Mouse (Mus musculus) thymus, adult 2 months (tissue): ENCODE results near the gene Ifnl2. TPM values are rescaled to one million over a fixed set of nuclear protein-coding genes. Genes with fewer than 3 reads are reported as not detected.

ENCODE experiments used
- DNase-seq: peaks from one replicate; pipeline ENCODE4 v3.0.0; 2021
- H3K27ac ChIP-seq: fragments of 200-500 bp; 2 replicates; pipeline ENCODE4 v1.5.1; 2012; ENCODE audit warnings: low read length, control low read depth; ENCODE audit not compliant: control insufficient read depth, insufficient read depth
- H3K27me3 ChIP-seq: fragments of 200-500 bp; 2 replicates; pipeline ENCODE4 v1.6.1; 2012; ENCODE audit warnings: mild to moderate bottlenecking, low read length, moderate library complexity, mixed read lengths; ENCODE audit not compliant: control insufficient read depth, insufficient read depth
- H3K36me3 ChIP-seq: fragments of 200-500 bp; 2 replicates; pipeline ENCODE4 v1.6.1; 2012; ENCODE audit warnings: mild to moderate bottlenecking, low read length, moderate library complexity; ENCODE audit not compliant: control insufficient read depth, insufficient read depth
- H3K4me1 ChIP-seq: fragments of 200-500 bp; replicated peaks from 2 replicates; pipeline ENCODE4 v1.6.1; 2012; ENCODE audit warnings: low read length; ENCODE audit not compliant: control insufficient read depth, insufficient read depth
- H3K4me3 ChIP-seq: fragments of 200-500 bp; 2 replicates; pipeline ENCODE4 v1.5.1; 2012; ENCODE audit warnings: mild to moderate bottlenecking, low read length, control low read depth, moderate library complexity; ENCODE audit not compliant: control insufficient read depth, insufficient read depth
- CTCF ChIP-seq: fragments of 200-500 bp; IDR thresholded peaks from 2 replicates; pipeline ENCODE4 v1.5.1; 2012; ENCODE audit warnings: mild to moderate bottlenecking, control low read depth, low read length, moderate library complexity, borderline replicate concordance; ENCODE audit not compliant: control insufficient read depth, poor library complexity, insufficient read depth; ENCODE audit errors: extremely low read depth
- POLR2A ChIP-seq: fragments of 200-500 bp; IDR thresholded peaks from 2 replicates; pipeline ENCODE4 v1.6.1; 2012; ENCODE audit warnings: mild to moderate bottlenecking, low read length, control low read depth, moderate library complexity; ENCODE audit not compliant: control insufficient read depth, poor library complexity, insufficient read depth; ENCODE audit errors: extremely low read depth
- WGBS: fragments of 180-500 bp; shearing (Covaris S2); methylation state at CpG from one replicate; pipeline ENCODE4 v1.1.7; 2018; 5-methylcytosine and 5-hydroxymethylcytosine counted together
- polyA plus RNA-seq: library from polyadenylated mRNA; depleted of rRNA; stranded (reverse); fragments of >200 nt; gene quantifications from 2 replicates; pipeline ENCODE4 v1.2.3, GENCODE M21; 2012

Gene Ifnl2
- polyA plus RNA-seq, 1 experiment, result 0.59 TPM

DNA sequence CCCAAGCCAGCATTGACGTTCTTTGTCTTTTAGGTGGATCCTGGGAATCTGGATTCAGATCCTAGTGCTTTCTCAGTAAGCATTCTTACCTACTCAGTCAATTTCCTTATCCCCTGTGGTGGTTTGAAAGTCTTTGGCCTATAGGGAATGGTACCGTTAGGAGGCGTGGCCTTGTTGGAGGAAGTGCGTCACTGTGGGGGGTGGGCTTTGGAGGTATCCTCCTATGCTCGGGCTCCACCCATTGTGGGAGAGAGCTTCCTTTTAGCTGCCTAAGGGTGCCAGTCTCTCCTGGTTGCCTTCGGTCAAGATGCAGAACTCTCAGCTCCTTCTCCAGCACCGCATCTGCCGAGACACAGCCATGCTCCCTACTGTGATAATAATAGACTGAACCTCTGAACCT, 17.9 kb downstream of the Ifnl2 start:
- TF ChIP-seq POLR2A, result no peak
- TF ChIP-seq CTCF, result no peak
- no peaks in the 10 kb centered on the region for H3K36me3 ChIP-seq
- H3K27me3 ChIP-seq, result no peaks in the 10 kb centered on the region; the same call in 1 of the 2 replicates
- no peak overlapping the region for H3K27ac ChIP-seq
- DNase-seq, result no peak
- H3K4me3 ChIP-seq, result no peak overlapping the region
- WGBS, result 95% methylated on average over 8 of the region's 8 CpGs
- H3K4me1 ChIP-seq, result peaks cover 3% of the 10 kb centered on the region; the same call in 1 of the 2 replicates

DNA sequence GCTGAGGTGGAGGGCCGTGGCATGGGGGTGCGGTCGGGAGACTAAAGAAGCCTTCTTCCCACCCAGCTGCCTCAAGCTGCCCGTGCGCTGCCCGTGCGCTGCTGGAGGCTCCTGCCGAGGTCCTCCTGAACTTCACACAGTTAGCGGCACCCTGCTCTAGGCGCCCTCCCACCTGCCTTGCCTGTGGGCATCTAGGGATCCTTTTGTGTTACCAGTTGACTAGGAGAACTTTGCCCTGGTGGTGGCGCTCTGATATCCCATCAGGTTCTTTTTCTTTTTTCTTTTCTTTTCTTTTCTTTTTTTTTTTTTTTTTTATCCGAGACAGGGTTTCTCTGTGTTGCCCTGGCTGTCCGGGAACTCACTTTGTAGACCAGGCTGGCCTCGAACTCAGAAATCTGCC, 19.4 kb downstream of the Ifnl2 start:
- Histone ChIP-seq H3K27me3 (no peaks in the 10 kb centered on the region; the same call in 1 of the 2 replicates), H3K4me3 (no peak overlapping the region), H3K36me3 (no peaks in the 10 kb centered on the region), H3K4me1 (peaks cover 3% of the 10 kb centered on the region; the same call in 1 of the 2 replicates), H3K27ac (no peak overlapping the region)
- TF ChIP-seq POLR2A, result no peak
- DNase-seq, result no peak
- 41% methylated on average over 14 of the region's 14 CpGs for WGBS

DNA sequence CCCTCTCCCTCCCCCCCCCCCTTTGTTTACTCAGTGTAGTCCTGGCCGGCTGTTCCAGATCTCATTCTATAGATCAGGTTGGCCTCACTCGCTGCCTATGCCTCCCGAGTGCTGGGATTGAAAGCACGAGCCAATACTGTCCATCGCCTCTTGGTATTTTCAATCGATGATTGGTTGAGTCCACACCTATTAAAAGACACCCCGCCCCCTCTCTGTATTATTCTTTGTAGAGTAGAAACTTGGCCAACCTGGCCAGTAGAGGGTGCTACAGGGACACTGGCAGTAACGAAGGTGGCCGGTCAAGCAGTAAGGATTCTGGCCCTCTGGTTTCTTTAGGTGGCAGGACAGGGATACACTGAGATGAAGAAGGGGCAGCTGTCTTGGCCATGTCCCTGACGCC, 19.8 kb downstream of the Ifnl2 start:
- Histone ChIP-seq H3K4me1 (peaks cover 3% of the 10 kb centered on the region; the same call in 1 of the 2 replicates), H3K36me3 (no peaks in the 10 kb centered on the region), H3K27ac (no peak overlapping the region), H3K27me3 (no peaks in the 10 kb centered on the region; the same call in 1 of the 2 replicates), H3K4me3 (no peak overlapping the region)
- 9% methylated on average over 10 of the region's 10 CpGs for WGBS
- peak; percentile 56 for DNase-seq
- TF ChIP-seq CTCF, result peak; percentile 37; the same call in 1 of the 2 replicates
- no peak for TF ChIP-seq POLR2A

DNA sequence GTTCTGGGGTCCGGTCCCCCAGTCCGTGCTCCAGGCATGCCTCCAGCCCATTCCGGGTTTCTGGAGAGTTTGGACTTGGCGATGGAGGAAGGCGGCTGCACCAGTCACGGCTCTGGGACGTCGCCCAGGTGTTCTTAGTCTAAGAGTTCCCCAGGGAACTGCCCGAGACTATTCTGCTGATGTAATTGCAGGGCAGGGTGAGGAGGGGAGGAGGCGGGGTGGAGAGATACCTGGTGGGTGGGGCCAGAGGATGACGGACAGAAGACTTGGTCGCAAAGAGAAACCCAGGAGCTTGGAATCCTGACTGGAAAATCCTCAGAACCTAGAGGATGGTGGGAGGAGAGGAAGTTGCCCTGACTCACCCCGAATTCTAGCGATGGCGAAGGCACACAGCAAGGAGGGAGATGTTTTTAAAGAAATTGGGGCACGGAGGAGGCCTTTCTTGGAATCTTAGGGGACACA, 22.2 kb downstream of the Ifnl2 start:
- H3K4me1 ChIP-seq, result peaks cover 3% of the 10 kb centered on the region; the same call in 1 of the 2 replicates
- H3K27me3 ChIP-seq, result no peaks in the 10 kb centered on the region; the same call in 1 of the 2 replicates
- no peak overlapping the region for H3K27ac ChIP-seq
- 13% methylated on average over 16 of the region's 16 CpGs for WGBS
- H3K4me3 ChIP-seq, result no peak overlapping the region
- no peak for DNase-seq
- TF ChIP-seq POLR2A (no peak), CTCF (no peak)
- no peaks in the 10 kb centered on the region for H3K36me3 ChIP-seq

DNA sequence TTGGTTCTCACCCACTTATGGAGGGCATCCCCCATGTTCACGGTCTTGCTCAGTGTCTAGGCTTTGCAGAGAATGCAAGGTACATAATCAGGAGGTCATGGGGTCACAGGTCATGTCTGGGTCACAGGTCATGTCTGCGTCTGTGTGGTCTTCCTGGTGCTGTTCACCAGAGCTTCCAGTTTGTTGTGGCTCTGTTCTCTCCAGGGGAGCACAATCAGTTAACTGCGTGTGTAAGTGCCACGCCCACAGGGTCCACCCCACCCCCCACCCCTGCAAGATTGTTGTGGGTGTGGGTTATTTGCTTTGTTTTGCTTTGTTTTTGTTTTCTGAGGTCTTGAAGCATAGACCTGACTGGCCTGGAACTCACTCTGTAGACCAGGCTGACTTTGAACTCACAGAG, 26.1 kb downstream of the Ifnl2 start:
- TF ChIP-seq POLR2A (no peak), CTCF (no peak)
- 75% methylated on average over 4 of the region's 4 CpGs for WGBS
- H3K36me3 ChIP-seq, result no peaks in the 10 kb centered on the region

DNA sequence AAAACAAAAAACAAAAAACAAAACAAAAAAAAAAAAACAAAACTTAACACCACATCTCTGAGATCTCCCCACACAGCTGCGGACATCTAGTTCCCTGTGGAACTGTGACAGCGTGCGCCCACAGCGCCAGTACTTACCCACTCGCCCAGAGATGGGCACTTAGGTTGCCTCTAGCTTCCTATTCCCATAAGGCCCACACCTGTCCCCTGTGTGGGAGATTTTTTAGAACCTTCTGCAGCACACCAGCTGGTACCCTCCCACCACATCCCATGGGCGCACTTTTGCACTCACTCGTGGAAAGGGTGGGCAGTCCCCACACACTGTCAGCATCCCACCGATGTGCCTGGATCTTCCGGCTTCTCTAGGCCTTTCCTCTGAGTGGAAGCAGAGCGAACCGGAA, 27.4 kb downstream of the Ifnl2 start:
- 85% methylated on average over 11 of the region's 11 CpGs for WGBS

More for the DNA sequence above, 26.1 kb downstream of the Ifnl2 start:
- no peak overlapping the region for H3K4me3 ChIP-seq
- DNase-seq, result no peak
- no peak overlapping the region for H3K27ac ChIP-seq
- no peaks in the 10 kb centered on the region; the same call in 1 of the 2 replicates for H3K27me3 ChIP-seq
- H3K4me1 ChIP-seq, result no peaks in the 10 kb centered on the region

DNA sequence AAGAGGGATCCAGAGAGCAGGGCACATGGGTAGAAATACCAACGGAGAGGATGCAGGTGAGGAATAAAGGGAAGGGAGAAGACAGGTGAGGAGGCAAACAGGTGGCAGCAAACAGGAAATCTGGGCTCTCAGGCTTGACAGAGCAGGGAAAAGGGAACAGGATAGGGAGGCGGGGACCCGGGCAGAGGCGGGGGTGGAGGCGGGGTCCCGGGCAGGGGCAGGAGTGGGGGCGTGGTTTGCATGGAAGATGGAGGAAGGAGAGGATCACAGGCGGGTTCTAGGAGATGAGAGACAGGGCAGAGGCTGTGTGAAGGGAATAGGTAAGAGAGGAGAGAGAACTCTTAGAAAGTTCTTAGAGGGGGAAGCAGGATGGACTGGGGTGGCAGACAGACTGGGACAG, 31.4 kb downstream of the Ifnl2 start:
- TF ChIP-seq POLR2A, result no peak
- no peak for TF ChIP-seq CTCF
- no peak for DNase-seq
- Histone ChIP-seq H3K4me1 (no peaks in the 10 kb centered on the region), H3K27ac (no peak overlapping the region), H3K36me3 (no peaks in the 10 kb centered on the region), H3K4me3 (no peak overlapping the region), H3K27me3 (no peaks in the 10 kb centered on the region)
- 14% methylated on average over 8 of the region's 8 CpGs for WGBS

More for the DNA sequence above, 27.4 kb downstream of the Ifnl2 start:
- TF ChIP-seq CTCF, result no peak
- TF ChIP-seq POLR2A, result no peak
- Histone ChIP-seq H3K36me3 (no peaks in the 10 kb centered on the region), H3K4me1 (no peaks in the 10 kb centered on the region), H3K4me3 (no peak overlapping the region), H3K27ac (no peak overlapping the region), H3K27me3 (no peaks in the 10 kb centered on the region; the same call in 1 of the 2 replicates)
- no peak for DNase-seq
